Comparison of ENCODE assay signal across 11 mouse cellular contexts in genomic region chrX:110817211-110817610, GRCm38 (mm10). TPM values are rescaled to one million over a fixed set of nuclear protein-coding genes. Genes with fewer than 3 reads are reported as not detected.
DNase-seq lines count a peak whose midpoint lies in the region; ATAC-seq and TF ChIP-seq lines count a peak whose summit lies in the region.
"Had no signal": no experiment of that assay in that cellular context is flagged by ENCODE, and none has a peak within 500 bp of the region (broad histone marks: within the 10 kb centered on the region; RNA-seq: fewer than 3 reads in every experiment).

No protein-coding gene starts in this region.

- DNase-seq in intestine, embryonic 14.5 days (ENCODE audit: low spot score), result no peak
- DNase-seq in forebrain, embryonic 10.5 days (ENCODE audit: extremely low spot score, low spot score), result no peak
- peak; percentile 21 for DNase-seq in hindbrain, postnatal 0 days (ENCODE audit: low spot score)
- DNase-seq in thymus, postnatal 25 days, result no peak
- DNase-seq in left cerebral cortex, adult 9 months (ENCODE audit: low spot score in 2 of 2), result no peak
- DNase-seq: adrenal gland, postnatal 10 days; kidney, postnatal 10 days; lung, adult 18-20 months had no signal

- H3K4me2 ChIP-seq in intestine, embryonic 14.5 days (ENCODE audit: low read length), result 0 out of 2 replicates have a peak overlapping the region, but pooled peaks have one; percentile 25
- H3K4me2 ChIP-seq in intestine, embryonic 15.5 days (replicated peaks), result no peak overlapping the region
- peak overlapping the region; percentile 58 for H3K4me2 ChIP-seq in hindbrain, postnatal 0 days (ENCODE audit: low read depth, low read length)
- peak overlapping the region; percentile 50 for H3K4me2 ChIP-seq in neural tube, embryonic 14.5 days (ENCODE audit: low read depth, low read length)

- TF ChIP-seq CTCF in hindbrain, postnatal 0 days (IDR thresholded peaks at IDR 0.05; ENCODE audit: low read depth), result no peak

- H3K9ac ChIP-seq in intestine, embryonic 14.5 days (ENCODE audit: low read length), result no peak overlapping the region
- H3K9ac ChIP-seq in intestine, embryonic 15.5 days, result no peak overlapping the region
- peak overlapping the region; percentile 51; the same call in 1 of the 2 replicates for H3K9ac ChIP-seq in hindbrain, postnatal 0 days (replicated peaks; ENCODE audit: low read length)
- H3K9ac ChIP-seq in neural tube, embryonic 14.5 days (replicated peaks; ENCODE audit: low read depth, low read length), result peak overlapping the region; percentile 56

- WGBS in intestine, embryonic 14.5 days, result 11% methylated on average over 10 of the region's 10 CpGs
- 18% methylated on average over 10 of the region's 10 CpGs for WGBS in intestine, embryonic 15.5 days
- WGBS in forebrain, embryonic 10.5 days, result 20% methylated on average over 10 of the region's 10 CpGs
- 19% methylated on average over 10 of the region's 10 CpGs for WGBS in hindbrain, postnatal 0 days
- 18% methylated on average over 10 of the region's 10 CpGs for WGBS in neural tube, embryonic 14.5 days

- no peak for ATAC-seq in intestine, embryonic 14.5 days (replicated peaks; ENCODE audit: low FRiP score, low TSS enrichment, low read depth)
- no peak for ATAC-seq in intestine, embryonic 15.5 days
- ATAC-seq in hindbrain, postnatal 0 days, result no peak
- ATAC-seq in neural tube, embryonic 14.5 days (ENCODE audit: low read depth), result no peak

- H3K4me3 ChIP-seq in intestine, embryonic 14.5 days (ENCODE audit: low read depth, low read length), result no peak overlapping the region
- H3K4me3 ChIP-seq in intestine, embryonic 15.5 days (replicated peaks), result no peak overlapping the region
- H3K4me3 ChIP-seq in forebrain, embryonic 10.5 days, result peak overlapping the region; percentile 60
- peak overlapping the region; percentile 52 for H3K4me3 ChIP-seq in hindbrain, postnatal 0 days (ENCODE audit: low read length)
- peak overlapping the region; percentile 39 for H3K4me3 ChIP-seq in neural tube, embryonic 14.5 days (ENCODE audit: low read depth, low read length)

- H3K27me3 ChIP-seq in intestine, embryonic 14.5 days (replicated peaks; ENCODE audit: control insufficient read depth, insufficient read depth, low read length), result peaks cover 23% of the 10 kb centered on the region
- H3K27me3 ChIP-seq in intestine, embryonic 15.5 days (replicated peaks), result peaks cover 19% of the 10 kb centered on the region
- peaks cover 26% of the 10 kb centered on the region; the same call in 1 of the 2 replicates for H3K27me3 ChIP-seq in forebrain, embryonic 10.5 days (ENCODE audit: poor library complexity, severe bottlenecking)
- H3K27me3 ChIP-seq in hindbrain, postnatal 0 days (ENCODE audit: insufficient read depth, low read length), result no peaks in the 10 kb centered on the region
- no peaks in the 10 kb centered on the region for H3K27me3 ChIP-seq in neural tube, embryonic 14.5 days (ENCODE audit: control insufficient read depth, insufficient read depth, low read length)

- H3K9me3 ChIP-seq in intestine, embryonic 14.5 days (ENCODE audit: control insufficient read depth, low read length), result no peaks in the 10 kb centered on the region
- H3K9me3 ChIP-seq in intestine, embryonic 15.5 days, result no peaks in the 10 kb centered on the region
- no peaks in the 10 kb centered on the region for H3K9me3 ChIP-seq in forebrain, embryonic 10.5 days
- no peaks in the 10 kb centered on the region for H3K9me3 ChIP-seq in hindbrain, postnatal 0 days (ENCODE audit: low read length)
- H3K9me3 ChIP-seq in neural tube, embryonic 14.5 days (ENCODE audit: control insufficient read depth, low read length), result no peaks in the 10 kb centered on the region

- H3K36me3 ChIP-seq in intestine, embryonic 14.5 days (ENCODE audit: control insufficient read depth, insufficient read depth, low read length), result no peaks in the 10 kb centered on the region
- no peaks in the 10 kb centered on the region for H3K36me3 ChIP-seq in intestine, embryonic 15.5 days
- no peaks in the 10 kb centered on the region for H3K36me3 ChIP-seq in forebrain, embryonic 10.5 days (replicated peaks)
- no peaks in the 10 kb centered on the region for H3K36me3 ChIP-seq in hindbrain, postnatal 0 days (ENCODE audit: insufficient read depth, low read length)
- H3K36me3 ChIP-seq in neural tube, embryonic 14.5 days (ENCODE audit: control insufficient read depth, insufficient read depth, low read length), result no peaks in the 10 kb centered on the region

- H3K4me1 ChIP-seq in intestine, embryonic 14.5 days (replicated peaks; ENCODE audit: control insufficient read depth, insufficient read depth, low read length), result no peaks in the 10 kb centered on the region
- no peaks in the 10 kb centered on the region for H3K4me1 ChIP-seq in intestine, embryonic 15.5 days (replicated peaks)
- H3K4me1 ChIP-seq in forebrain, embryonic 10.5 days, result peaks cover 9% of the 10 kb centered on the region
- no peaks in the 10 kb centered on the region for H3K4me1 ChIP-seq in hindbrain, postnatal 0 days (ENCODE audit: insufficient read depth, low read length)
- H3K4me1 ChIP-seq in neural tube, embryonic 14.5 days (ENCODE audit: control insufficient read depth, insufficient read depth, low read length), result no peaks in the 10 kb centered on the region

- no peak overlapping the region for H3K27ac ChIP-seq in intestine, embryonic 14.5 days (ENCODE audit: low read depth)
- H3K27ac ChIP-seq in intestine, embryonic 15.5 days, result no peak overlapping the region
- 0 out of 2 replicates have a peak overlapping the region, but pooled peaks have one; percentile 40 for H3K27ac ChIP-seq in forebrain, embryonic 10.5 days
- 0 out of 2 replicates have a peak overlapping the region, but pooled peaks have one; percentile 56 for H3K27ac ChIP-seq in hindbrain, postnatal 0 days
- peak overlapping the region; percentile 55; the same call in 1 of the 2 replicates for H3K27ac ChIP-seq in neural tube, embryonic 14.5 days (ENCODE audit: low read depth, low read length)

RNA-seq across cellular contexts. Expression of gene Pou3f4, which starts 3.1 kb away (rescaled TPM):
- polyA plus RNA-seq in intestine, embryonic 14.5 days (2014; fragmentation: Nextera tagmentation; extraction: Ambion mirVana), result 0.12 and 0.27 TPM in 2 replicates
- polyA plus RNA-seq in intestine, embryonic 15.5 days (2015; fragmentation: Nextera tagmentation; extraction: Ambion mirVana), result 0.27 and 0.28 TPM in 2 replicates
- 5.1 and 6.0 TPM in 2 replicates for polyA plus RNA-seq in forebrain, embryonic 10.5 days (2016; fragmentation: Nextera tagmentation; extraction: Ambion mirVana)
- total RNA-seq in hindbrain, postnatal 0 days (2014; rRNA removed), result 14.9 and 19.3 TPM in 2 replicates
- polyA plus RNA-seq in hindbrain, postnatal 0 days (2015; fragmentation: Nextera tagmentation; extraction: Ambion mirVana), result 5.1 and 5.5 TPM in 2 replicates
- polyA plus RNA-seq in neural tube, embryonic 14.5 days (2014; fragmentation: Nextera tagmentation; extraction: Ambion mirVana), result 5.8 and 8.4 TPM in 2 replicates
- total RNA-seq: adrenal gland, postnatal 10 days; common myeloid progenitor, adult 5-6 weeks had no signal

Comparison
In these comparisons a context has a peak if more than half of its experiments do, and no peak if none do; other contexts are left out.
1. H3K27ac ChIP-seq: peak in forebrain, embryonic 10.5 days (single experiment), hindbrain, postnatal 0 days (single experiment) and neural tube, embryonic 14.5 days (single experiment); none in intestine, embryonic 14.5 days (single experiment) and intestine, embryonic 15.5 days (single experiment).
2. H3K4me3 ChIP-seq: peak in forebrain, embryonic 10.5 days (single experiment), hindbrain, postnatal 0 days (single experiment) and neural tube, embryonic 14.5 days (single experiment); none in intestine, embryonic 14.5 days (single experiment) and intestine, embryonic 15.5 days (single experiment).
3. H3K9ac ChIP-seq: peak in hindbrain, postnatal 0 days (single experiment) and neural tube, embryonic 14.5 days (single experiment); none in intestine, embryonic 14.5 days (single experiment) and intestine, embryonic 15.5 days (single experiment).